In the genomic region with DNA sequence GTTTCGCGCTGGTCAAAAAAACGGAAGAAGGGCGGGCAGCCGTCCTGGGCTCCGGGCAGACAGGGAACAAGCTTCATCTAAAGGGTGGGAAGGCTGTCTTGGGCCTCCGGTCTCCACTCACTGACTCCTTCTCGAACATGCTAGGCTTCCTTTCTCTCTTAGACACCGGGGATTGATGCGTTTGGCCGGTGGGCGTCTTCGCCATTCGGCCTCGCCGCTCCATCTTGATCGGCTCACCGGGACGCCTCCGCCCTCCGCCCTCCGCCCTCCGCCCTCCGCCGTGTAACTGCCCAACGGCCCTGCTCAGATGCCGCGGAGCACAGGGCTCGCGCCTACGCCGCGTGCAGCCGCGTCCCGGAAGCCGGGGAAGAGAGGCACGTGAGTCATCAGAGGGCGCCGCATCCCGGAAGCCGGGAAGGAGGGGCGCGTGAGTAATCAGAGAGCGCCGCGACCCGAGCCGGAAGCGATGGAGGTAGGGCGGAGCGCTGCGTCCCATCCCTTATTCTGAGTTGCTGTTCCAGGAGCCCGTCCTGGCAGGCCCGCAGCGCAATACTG, we compare ENCODE assay signal across 9 mouse cellular contexts. TPM values are rescaled to one million over a fixed set of nuclear protein-coding genes. Genes with fewer than 3 reads are reported as not detected.
DNase-seq lines count a peak whose midpoint lies in the region; ATAC-seq lines count a peak whose summit lies in the region.
"Not testable (repeated sequence)": the region's sequence is repeated elsewhere in the genome, so short reads cannot be mapped to it uniquely, and the experiment has no call there.
"Had no signal": no experiment of that assay in that cellular context is flagged by ENCODE, and none has a peak within 500 bp of the region (broad histone marks: within the 10 kb centered on the region; RNA-seq: fewer than 3 reads in every experiment).

A gene (plus strand): TSS at position 34 of the 555 bp plus-strand sequence.
A gene (minus strand): TSS at position 314 of the 555 bp plus-strand sequence.
A gene (minus strand): TSS at position 363 of the 555 bp plus-strand sequence.

- not testable (repeated sequence) for H3K9me3 ChIP-seq in embryonic facial prominence, embryonic 10.5 days; hindbrain, embryonic 14.5 days (ENCODE audit: control insufficient read depth, low read length)

- H3K4me3 ChIP-seq in embryonic facial prominence, embryonic 10.5 days = peak within 1 kb of the TSS; percentile 42; the same call in 1 of the 2 replicates
- H3K4me3 ChIP-seq in hindbrain, embryonic 14.5 days (replicated peaks; ENCODE audit: low read length) = not testable (repeated sequence)

- H3K27ac ChIP-seq in embryonic facial prominence, embryonic 10.5 days (replicated peaks); hindbrain, embryonic 14.5 days: not testable (repeated sequence)

- WGBS in embryonic facial prominence, embryonic 10.5 days = under 1% methylated on average over 17 of the region's 56 CpGs
- WGBS in hindbrain, embryonic 14.5 days = 2% methylated on average over 11 of the region's 56 CpGs

- ATAC-seq in activated CD4-positive, CD25-positive, alpha-beta regulatory T cell, adult 4 months = peak; percentile 94
- peak; percentile 98 for ATAC-seq in hindbrain, embryonic 14.5 days (ENCODE audit: low FRiP score)

- not testable (repeated sequence) for H3K27me3 ChIP-seq in embryonic facial prominence, embryonic 10.5 days (replicated peaks; ENCODE audit: low read depth, poor library complexity, severe bottlenecking); hindbrain, embryonic 14.5 days (ENCODE audit: control insufficient read depth, insufficient read depth, low read length)

- not testable (repeated sequence) for H3K9ac ChIP-seq in hindbrain, embryonic 14.5 days

- H3K4me2 ChIP-seq in hindbrain, embryonic 14.5 days (replicated peaks) = not testable (repeated sequence)

- not testable (repeated sequence) for H3K4me1 ChIP-seq in embryonic facial prominence, embryonic 10.5 days; hindbrain, embryonic 14.5 days (replicated peaks; ENCODE audit: control insufficient read depth, insufficient read depth, low read length)

- not testable (repeated sequence) for DNase-seq in embryonic facial prominence, embryonic 10.5 days (ENCODE audit: low spot score); hindbrain, embryonic 14.5 days (ENCODE audit: low spot score)
- peak; percentile 46 for DNase-seq in gastrocnemius, postnatal 25 days
- peak; percentile 46 to 72 for DNase-seq in kidney, postnatal 4 days
- DNase-seq in lung, adult 18-20 months = peak; percentile 17 to 31
- DNase-seq in natural killer cell, adult 2 months (ENCODE audit: low spot score in 2 of 2) = peak; percentile 29 to 33
- DNase-seq in testis, postnatal 14 days (ENCODE audit: low spot score) = peak; percentile 24

- not testable (repeated sequence) for H3K36me3 ChIP-seq in embryonic facial prominence, embryonic 10.5 days (replicated peaks); hindbrain, embryonic 14.5 days (replicated peaks; ENCODE audit: control insufficient read depth, insufficient read depth)

RNA-seq across cellular contexts. Expression of the first gene that starts in this region (rescaled TPM):
- 100 to 1,000 TPM; 102 to 158 TPM for polyA plus RNA-seq in activated CD4-positive, CD25-positive, alpha-beta regulatory T cell, adult 4 months (2017; shearing (Covaris generic))
- 93.9 and 95.6 TPM in 2 replicates for polyA plus RNA-seq in embryonic facial prominence, embryonic 10.5 days (2016; fragmentation: Nextera tagmentation; extraction: Ambion mirVana)
- 10 to 100 TPM; 19.2 to 19.8 TPM for total RNA-seq in gastrocnemius, postnatal 25 days (2021)
- polyA plus RNA-seq in hindbrain, embryonic 14.5 days (2014; fragmentation: Nextera tagmentation; extraction: Ambion mirVana) = 68.0 and 70.8 TPM in 2 replicates

RNA-seq across cellular contexts. Expression of the second gene that starts in this region (rescaled TPM):
- polyA plus RNA-seq in activated CD4-positive, CD25-positive, alpha-beta regulatory T cell, adult 4 months (2017; shearing (Covaris generic)) = 1 to 10 TPM in 1 of 2 experiments, not detected in 1; 5.5 TPM
- not detected in 2 replicates for polyA plus RNA-seq in embryonic facial prominence, embryonic 10.5 days (2016; fragmentation: Nextera tagmentation; extraction: Ambion mirVana)
- total RNA-seq in gastrocnemius, postnatal 25 days (2021) = not detected
- polyA plus RNA-seq in hindbrain, embryonic 14.5 days (2014; fragmentation: Nextera tagmentation; extraction: Ambion mirVana) = 0.52 TPM in 1 of 2 replicates, not detected in the other
- total RNA-seq: heart, postnatal 36 days had no signal

RNA-seq across cellular contexts. Expression of the third gene that starts in this region (rescaled TPM):
- 1 to 10 TPM; 2.1 to 4.7 TPM for polyA plus RNA-seq in activated CD4-positive, CD25-positive, alpha-beta regulatory T cell, adult 4 months (2017; shearing (Covaris generic))
- polyA plus RNA-seq in embryonic facial prominence, embryonic 10.5 days (2016; fragmentation: Nextera tagmentation; extraction: Ambion mirVana) = 3.7 and 4.2 TPM in 2 replicates
- under 1 TPM; 0.69 to 0.72 TPM for total RNA-seq in gastrocnemius, postnatal 25 days (2021)
- 3.4 and 3.7 TPM in 2 replicates for polyA plus RNA-seq in hindbrain, embryonic 14.5 days (2014; fragmentation: Nextera tagmentation; extraction: Ambion mirVana)
